Mouse (Mus musculus): ENCODE measurements at regions not wholly inside any gene's neighbourhood (a gene's known extent, or its start where the extent isn't known, plus 50 kb on each side); places are given as distances from the start of the nearest gene placed in this dataset.

GRCm38 (mm10) chr8:41472992-41473699 is 56.3 kb upstream of the Frg1 start:
- DNase-seq (ENCODE audit: extremely low spot score in 1 of 2, low spot score in 2 of 2) = no peak
- intact Hi-C loops (cut with DNase I) = no loop called here
- no peak for TF ChIP-seq CTCF (IDR thresholded peaks at IDR 0.05)
- Histone ChIP-seq H3K27ac (no peak overlapping the region), H3K4me3 (no peak overlapping the region)

- TF ChIP-seq CTCF (IDR thresholded peaks at IDR 0.05) = no peak
- Histone ChIP-seq H3K27ac (no peak overlapping the region), H3K4me3 (no peak overlapping the region)
- intact Hi-C loops (cut with DNase I) = no loop called here
- DNase-seq (ENCODE audit: extremely low spot score in 1 of 2, low spot score in 2 of 2) = no peak
These were observed 55.4 kb upstream of the Frg1 start for GRCm38 (mm10) chr8:41472233-41472632.
